Mouse (Mus musculus) ovary, postnatal 36 days (tissue): ENCODE measurements around the gene Eef1a2.
A peak's percentile ranks its signal among the peaks of the same experiment; 100 is the strongest.

Experiments
- DNase-seq: peaks from one replicate; pipeline ENCODE4 v3.0.0; 2022; ENCODE audit warnings: low spot score, mixed read lengths

The Eef1a2 gene

DNA sequence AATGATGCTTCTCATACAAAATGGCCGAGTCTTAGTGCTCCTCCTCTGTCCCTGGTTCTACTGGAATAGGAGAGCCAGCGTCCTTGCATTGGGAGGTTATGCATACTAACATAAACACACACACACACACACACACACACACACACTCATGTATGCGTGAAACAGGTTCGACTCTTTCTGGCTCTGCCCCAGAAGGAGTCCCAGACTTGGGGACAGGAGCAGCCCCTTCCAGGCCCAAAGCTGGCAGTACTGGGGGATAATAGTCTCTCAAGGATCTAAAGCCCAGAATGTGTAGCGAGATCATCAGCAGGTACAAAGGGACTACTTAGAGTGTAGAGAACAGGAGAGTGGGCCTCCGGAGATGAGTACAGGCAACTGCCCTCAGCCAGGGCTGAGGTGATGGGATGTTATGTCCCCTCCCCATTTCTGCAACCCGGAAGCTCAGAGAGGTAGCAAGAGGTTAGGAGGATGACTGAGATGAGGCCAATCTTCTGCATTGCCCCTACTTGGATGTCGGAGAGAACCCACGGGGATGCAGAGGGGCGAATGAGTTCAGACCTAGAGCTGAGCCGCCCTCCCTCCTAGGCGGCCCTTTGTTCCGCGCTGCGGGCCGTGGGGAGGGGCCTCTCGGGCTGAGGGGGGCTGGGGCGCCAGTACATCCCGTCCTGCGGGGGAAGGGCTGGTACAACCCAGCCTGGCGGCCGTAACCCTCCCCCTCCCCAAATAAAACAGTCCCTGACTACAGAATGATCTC lies 22.8 kb downstream of the Eef1a2 start:
- no peak for DNase-seq

GRCm38 (mm10) chr2:181130245-181130644 lies 26.6 kb downstream of the Eef1a2 start:
- no peak for DNase-seq

DNA sequence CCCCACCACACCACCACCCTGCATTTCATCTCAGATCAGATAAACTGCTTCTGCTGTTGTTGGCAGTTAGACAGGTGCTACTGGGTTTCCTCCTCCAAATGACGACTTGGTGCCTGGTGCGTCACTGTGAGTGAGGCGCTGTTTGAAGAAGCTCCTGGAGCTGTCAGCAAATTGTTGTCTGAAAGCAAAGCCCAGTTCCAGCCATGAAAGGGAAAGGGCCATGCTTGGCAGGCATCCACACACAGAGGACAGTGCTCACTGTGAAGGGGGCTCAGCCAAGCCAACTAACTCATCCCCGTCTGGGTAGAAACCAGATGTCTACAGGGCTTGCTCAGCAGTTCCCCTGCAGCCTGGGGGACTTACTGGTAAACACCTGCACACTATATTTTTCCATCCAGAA lies 27.9 kb downstream of the Eef1a2 start:
- no peak for DNase-seq

GRCm38 (mm10) chr2:181127786-181128185 lies 29.0 kb downstream of the Eef1a2 start:
- DNase-seq: no peak

DNA sequence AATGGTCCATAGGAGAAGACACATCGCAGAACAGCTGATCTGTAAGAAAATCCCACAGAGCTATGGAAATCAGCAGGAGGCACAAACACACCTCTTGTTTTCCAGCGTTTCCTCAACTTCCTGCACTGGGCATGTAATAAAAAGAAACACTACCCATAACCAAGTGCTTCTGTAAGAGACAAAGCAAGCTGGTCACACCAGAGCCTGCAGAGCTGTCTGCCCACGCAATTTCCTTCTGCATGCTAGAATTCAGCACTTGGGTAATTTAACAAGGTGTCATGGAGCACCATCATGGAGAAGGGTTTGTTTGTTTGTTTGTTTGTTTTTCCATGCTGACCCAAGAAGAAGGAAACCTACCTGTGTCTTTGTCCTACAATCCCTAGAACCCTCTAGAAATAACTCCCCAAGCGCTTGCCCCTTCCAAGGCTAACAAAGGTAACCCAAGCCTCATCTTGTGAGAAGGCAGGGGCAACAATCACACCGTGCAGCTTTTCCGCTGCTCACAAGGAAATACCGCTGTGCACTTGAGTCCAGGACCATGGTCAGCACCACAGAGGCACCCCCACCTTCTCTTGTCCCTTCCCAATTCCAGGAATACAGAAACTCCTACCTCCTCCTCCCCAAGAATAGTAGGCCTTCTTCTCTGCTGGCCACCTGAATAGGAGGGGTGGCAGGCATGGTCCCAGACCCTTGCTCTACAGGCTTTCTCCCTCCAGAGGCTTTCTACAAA lies 30.9 kb downstream of the Eef1a2 start:
- no peak for DNase-seq

DNA sequence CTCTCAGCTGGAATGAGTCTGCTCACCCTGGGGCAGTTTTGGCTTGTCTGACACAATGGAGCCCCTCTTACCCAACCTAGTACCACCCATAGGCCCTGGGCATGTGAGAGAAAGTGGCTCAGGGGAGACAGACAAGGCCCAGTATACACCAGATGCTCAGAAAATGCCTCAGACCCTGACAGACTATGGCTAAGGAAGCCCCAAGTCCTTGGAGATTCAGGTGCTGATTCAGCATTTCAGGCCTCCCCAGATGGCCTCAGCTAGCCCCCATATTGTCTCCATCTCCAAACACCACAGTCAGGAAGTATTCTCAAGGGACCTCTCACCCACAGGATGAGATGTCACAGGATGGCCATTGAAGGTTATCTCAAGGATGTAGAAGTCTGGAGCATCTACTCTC lies 34.2 kb downstream of the Eef1a2 start:
- no peak for DNase-seq

DNA sequence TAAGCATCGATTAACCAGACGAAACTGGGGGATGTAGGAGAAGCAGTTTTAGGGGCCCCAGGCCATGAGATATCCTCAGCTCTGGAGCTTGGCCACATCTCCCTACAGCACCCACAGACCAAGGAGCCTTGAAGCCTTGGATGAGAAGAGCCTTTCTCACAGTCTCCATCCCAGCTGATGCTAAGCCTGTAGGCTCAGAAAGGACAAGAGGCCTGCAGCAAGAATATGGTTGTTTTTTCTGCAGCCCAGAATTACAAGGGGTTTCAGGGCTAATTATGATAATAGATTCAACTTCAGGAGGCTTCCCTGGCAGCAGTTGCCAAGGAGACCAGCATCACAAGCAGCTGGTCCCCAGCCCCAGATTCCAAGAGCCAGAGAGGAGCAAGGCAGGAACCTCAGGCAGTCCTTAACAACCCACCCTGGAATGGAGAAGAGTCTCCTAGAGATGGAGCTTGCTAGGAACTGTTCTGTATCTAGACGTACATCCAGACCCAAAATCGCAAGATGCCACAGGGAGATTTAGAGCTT lies 35.8 kb downstream of the Eef1a2 start:
- no peak for DNase-seq

- no peak for DNase-seq
Measured at GRCm38 (mm10) chr2:181119952-181120351, 36.9 kb downstream of the Eef1a2 start.

GRCm38 (mm10) chr2:181116436-181116835 lies 40.4 kb downstream of the Eef1a2 start:
- DNase-seq: no peak

GRCm38 (mm10) chr2:181115367-181115766 lies 41.4 kb downstream of the Eef1a2 start:
- no peak for DNase-seq

DNA sequence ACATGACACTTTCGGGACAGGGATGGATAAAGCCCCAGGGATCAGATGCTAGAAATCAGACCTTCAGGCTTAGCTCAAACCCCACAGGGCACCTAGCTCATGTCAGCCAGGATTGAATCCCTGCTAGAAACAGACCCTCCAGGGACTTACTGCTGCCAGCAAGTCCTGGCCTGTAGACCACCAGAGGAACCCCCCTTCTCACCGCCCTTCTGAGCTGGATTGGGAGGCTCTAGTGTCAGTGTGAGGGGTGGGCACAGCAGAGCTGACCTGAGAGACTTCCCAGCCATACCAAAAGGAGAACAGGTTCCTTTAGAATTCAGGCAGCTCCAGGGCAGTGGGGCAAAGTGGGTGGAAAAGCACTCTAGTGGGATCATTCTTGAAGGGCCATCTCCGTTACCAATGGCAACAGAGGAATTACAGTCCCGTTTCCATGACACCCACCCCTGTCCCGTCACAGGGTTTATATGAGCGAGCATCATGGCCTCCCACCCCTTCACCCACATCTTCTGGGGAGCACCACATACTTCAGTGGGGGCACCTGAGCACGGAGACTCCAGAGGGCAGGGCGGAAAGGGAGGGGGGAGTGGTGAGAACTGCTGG lies 43.0 kb downstream of the Eef1a2 start:
- DNase-seq: no peak

GRCm38 (mm10) chr2:181111665-181112064 lies 45.1 kb downstream of the Eef1a2 start:
- no peak for DNase-seq

- DNase-seq: no peak
Measured at GRCm38 (mm10) chr2:181104111-181104510, 52.7 kb downstream of the Eef1a2 start.

DNA sequence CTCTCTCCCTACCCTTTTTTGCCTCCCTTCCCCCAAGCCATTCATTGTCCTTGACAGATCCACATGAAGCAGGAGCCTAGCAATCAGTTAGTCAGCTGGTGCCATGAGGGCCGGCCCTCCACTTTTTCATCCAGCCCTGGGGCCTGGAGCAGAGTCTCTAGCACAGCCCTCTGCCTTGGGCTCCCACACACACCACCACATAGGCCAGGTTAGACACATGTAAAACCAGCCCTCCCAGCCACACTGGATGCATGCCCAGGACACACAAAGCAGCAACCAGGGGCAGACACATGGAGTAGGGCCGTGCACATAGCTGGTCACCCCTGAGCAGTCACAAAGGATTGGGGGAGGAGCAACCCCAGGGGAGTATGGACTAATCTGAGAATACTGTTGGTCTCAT lies 54.7 kb downstream of the Eef1a2 start:
- DNase-seq: peak; percentile 12

GRCm38 (mm10) chr2:181101626-181102025 lies 55.2 kb downstream of the Eef1a2 start:
- no peak for DNase-seq

DNA sequence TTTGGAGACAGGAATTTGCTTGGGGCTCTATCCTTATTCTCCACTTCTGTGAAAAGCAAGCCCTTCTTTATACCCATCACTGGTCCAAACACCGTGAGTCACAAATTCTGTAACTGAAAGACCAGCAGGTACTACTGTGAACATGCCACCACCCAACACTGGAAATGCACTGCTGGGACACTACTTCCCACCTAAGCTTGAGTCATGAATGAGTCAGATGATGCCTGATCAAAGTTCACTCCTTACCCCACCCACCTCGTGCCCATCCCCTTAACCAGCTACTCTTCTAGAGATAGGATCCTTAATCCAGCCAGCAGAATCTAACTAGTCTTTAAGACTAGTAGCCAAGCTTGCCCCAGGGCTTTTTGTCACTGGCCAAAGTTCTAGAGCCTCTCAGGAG lies 56.7 kb downstream of the Eef1a2 start:
- DNase-seq: no peak
